Mouse (Mus musculus): Measurements from ENCODE around the gene Raver1.

Raver1 gene

GRCm38 (mm10) chr9:21121483-21121882 lies 29.7 kb upstream of the Raver1 start:
- CTCF ChIA-PET: interaction anchor here in 2 of 4 experiments (0.6 to 1.1 kb wide), 2 partner anchors 32 to 104 kb away, joined by 3 read pairs; no protein-coding TSS in a partner anchor
- POLR2A ChIA-PET: interaction anchor here in 3 of 4 experiments (0.5 to 11.2 kb wide), 21 partner anchors 9 to 116 kb away, joined by 3 to 69 read pairs (median 4); partner anchors contain the start of genes Tyk2 (in 3 of the 3), Gm38431 (in 2 of the 3), Raver1 (in 2 of the 3) and Fdx1l (in 1 of the 3)

- ChIA-PET POLR2A (interaction anchor here in 3 of 4 experiments (0.9 to 11.2 kb wide), 8 partner anchors 9 to 34 kb away, joined by 3 to 69 read pairs (median 7); partner anchors contain the start of genes Gm38431 (in 3 of the 3), Raver1 (in 3 of the 3) and Tyk2 (in 1 of the 3)), CTCF (no interaction called here)
These were observed 25.3 kb upstream of the Raver1 start for GRCm38 (mm10) chr9:21117073-21117472.

- POLR2A ChIA-PET: interaction anchor here in 2 of 4 experiments (0.6 to 11.2 kb wide), 11 partner anchors 10 to 651 kb away, joined by 3 to 69 read pairs (median 4); partner anchors contain the start of genes Gm38431 (in 1 of the 2) and Raver1 (in 1 of the 2)
- CTCF ChIA-PET: interaction anchor here in 1 of 4 experiments (0.5 to 0.6 kb wide), 2 partner anchors 112 to 239 kb away, joined by 3 to 4 read pairs; no protein-coding TSS in a partner anchor
These were observed 23.3 kb upstream of the Raver1 start for GRCm38 (mm10) chr9:21115105-21115504.

GRCm38 (mm10) chr9:21114190-21114589 lies 22.4 kb upstream of the Raver1 start:
- ChIA-PET POLR2A (interaction anchor here in 3 of 4 experiments (0.8 to 11.2 kb wide), 9 partner anchors 10 to 100 kb away, joined by 3 to 69 read pairs (median 3); partner anchors contain the start of genes Gm38431 (in 2 of the 3) and Raver1 (in 2 of the 3)), CTCF (interaction anchor here in 1 of 4 experiments (0.6 kb wide), 1 partner anchor 238 kb away, joined by 4 read pairs; no protein-coding TSS in a partner anchor)

GRCm38 (mm10) chr9:21113751-21114150 lies 21.9 kb upstream of the Raver1 start:
- ChIA-PET POLR2A (interaction anchor here in 3 of 4 experiments (0.8 to 11.2 kb wide), 6 partner anchors 10 to 30 kb away, joined by 3 to 69 read pairs (median 3); partner anchors contain the start of genes Gm38431 (in 2 of the 3) and Raver1 (in 2 of the 3)), CTCF (no interaction called here)

GRCm38 (mm10) chr9:21107607-21108237 lies 15.9 kb upstream of the Raver1 start:
- POLR2A ChIA-PET: interaction anchor here (0.5 to 18.0 kb wide), 17 partner anchors 7 to 230 kb away, joined by 3 to 294 read pairs (median 5); partner anchors contain the start of genes Gm38431 (in 3 of the 4) and Raver1 (in 3 of the 4)

GRCm38 (mm10) chr9:21105760-21106564 lies 14.2 kb upstream of the Raver1 start:
- ChIA-PET CTCF (interaction anchor here in 2 of 4 experiments (0.6 to 0.9 kb wide), 2 partner anchors 40 to 55 kb away, joined by 3 to 6 read pairs; no protein-coding TSS in a partner anchor), POLR2A (interaction anchor here (0.8 to 18.0 kb wide), 13 partner anchors 8 to 89 kb away, joined by 3 to 294 read pairs (median 6); partner anchors contain the start of genes Gm38431 (in 4 of the 4), Raver1 (in 4 of the 4), Fdx1l (in 1 of the 4) and Gm49373 (in 1 of the 4))

More at GRCm38 (mm10) chr9:21107607-21108237, 15.9 kb upstream of the Raver1 start:
- CTCF ChIA-PET: interaction anchor here in 3 of 4 experiments (0.5 to 1.3 kb wide), 6 partner anchors 12 to 113 kb away, joined by 3 to 4 read pairs (median 3); no protein-coding TSS in a partner anchor

GRCm38 (mm10) chr9:21104814-21105213 lies 13.0 kb upstream of the Raver1 start:
- ChIA-PET POLR2A (interaction anchor here in 3 of 4 experiments (0.5 to 18.0 kb wide), 14 partner anchors 7 to 177 kb away, joined by 3 to 294 read pairs (median 4); partner anchors contain the start of genes Gm38431 (in 3 of the 3), Raver1 (in 3 of the 3) and Tyk2 (in 1 of the 3)), CTCF (interaction anchor here in 1 of 4 experiments (0.9 kb wide), 1 partner anchor 57 kb away, joined by 3 read pairs; no protein-coding TSS in a partner anchor)

- ChIA-PET POLR2A (interaction anchor here in 2 of 4 experiments (14.9 to 18.0 kb wide), 2 partner anchors 11 to 15 kb away, joined by 254 to 294 read pairs; partner anchors contain the start of genes Gm38431 (in 2 of the 2) and Raver1 (in 2 of the 2)), CTCF (no interaction called here)
These were observed 10.3 kb upstream of the Raver1 start for GRCm38 (mm10) chr9:21102076-21102475.

GRCm38 (mm10) chr9:21100447-21101161 lies 8.8 kb upstream of the Raver1 start:
- POLR2A ChIA-PET: interaction anchor here (0.5 to 18.0 kb wide), 37 partner anchors 8 to 446 kb away, joined by 3 to 294 read pairs (median 5); partner anchors contain the start of genes Gm38431 (in 3 of the 4), Raver1 (in 3 of the 4), Fdx1l (in 2 of the 4) and Tyk2 (in 2 of the 4)
- CTCF ChIA-PET: interaction anchor here (0.6 to 2.1 kb wide), 15 partner anchors 9 to 442 kb away, joined by 3 to 13 read pairs (median 5); partner anchors contain the start of genes Eif3g (in 1 of the 4), Gm38431 (in 1 of the 4) and Raver1 (in 1 of the 4)

GRCm38 (mm10) chr9:21097793-21098192 lies 6.0 kb upstream of the Raver1 start:
- CTCF ChIA-PET: no interaction called here
- POLR2A ChIA-PET: interaction anchor here (0.7 to 18.0 kb wide), 13 partner anchors 7 to 220 kb away, joined by 3 to 294 read pairs (median 3); partner anchors contain the start of genes Gm38431 (in 2 of the 4), Raver1 (in 2 of the 4), Fdx1l (in 1 of the 4) and Gm49373 (in 1 of the 4)

- POLR2A ChIA-PET: interaction anchor here in 3 of 4 experiments (0.6 to 18.0 kb wide), 13 partner anchors 9 to 205 kb away, joined by 3 to 294 read pairs (median 3); partner anchors contain the start of genes Fdx1l (in 2 of the 3), Gm49373 (in 2 of the 3), Icam1 (in 2 of the 3) and Gm38431 (in 1 of the 3)
- CTCF ChIA-PET: interaction anchor here in 3 of 4 experiments (0.6 to 1.4 kb wide), 7 partner anchors 12 to 197 kb away, joined by 3 to 7 read pairs (median 3); partner anchors contain the start of genes Eif3g (in 1 of the 3) and Tyk2 (in 1 of the 3)
These were observed 4.2 kb upstream of the Raver1 start for GRCm38 (mm10) chr9:21095958-21096357.

GRCm38 (mm10) chr9:21093423-21093822 lies 1.6 kb upstream of the Raver1 start:
- POLR2A ChIA-PET: interaction anchor here in 3 of 4 experiments (0.5 to 14.3 kb wide), 17 partner anchors 10 to 453 kb away, joined by 3 to 353 read pairs (median 24); partner anchors contain the start of genes Fdx1l (in 2 of the 3), Gm49373 (in 2 of the 3), Angptl6 (in 1 of the 3) and Icam1 (in 1 of the 3)

GRCm38 (mm10) chr9:21090972-21091706 lies 669 bp downstream of the Raver1 start:
- POLR2A ChIA-PET: interaction anchor here (0.6 to 14.3 kb wide), 204 partner anchors 7 to 1074 kb away, joined by 3 to 353 read pairs (median 5); partner anchors contain the start of genes Eif3g (in 3 of the 4), Fdx1l (in 3 of the 4), Gm49373 (in 3 of the 4) and Icam4 (in 3 of the 4)
- CTCF ChIA-PET: interaction anchor here in 2 of 4 experiments (0.7 to 1.8 kb wide), 7 partner anchors 9 to 311 kb away, joined by 3 to 7 read pairs (median 5); partner anchors contain the start of gene Eif3g (in 1 of the 2)

More at GRCm38 (mm10) chr9:21093423-21093822, 1.6 kb upstream of the Raver1 start:
- CTCF ChIA-PET: no interaction called here

- ChIA-PET CTCF (interaction anchor here in 2 of 4 experiments (1.1 to 1.8 kb wide), 2 partner anchors 60 to 212 kb away, joined by 3 to 7 read pairs; no protein-coding TSS in a partner anchor), POLR2A (interaction anchor here (0.8 to 14.3 kb wide), 56 partner anchors 10 to 446 kb away, joined by 3 to 353 read pairs (median 15); partner anchors contain the start of genes Gm49373 (in 3 of the 4), Icam4 (in 3 of the 4), Zglp1 (in 3 of the 4) and Fdx1l (in 2 of the 4))
These were observed 1.3 kb downstream of the Raver1 start for GRCm38 (mm10) chr9:21090537-21090936.
